Mouse (Mus musculus) stomach, postnatal 0 days (tissue): ENCODE results near the gene Tent5b.

Experiments
- CTCF ChIP-seq: IDR thresholded peaks from 2 replicates; pipeline ENCODE4 v1.5.1; 2016; ENCODE audit warnings: antibody characterized with exemption, low read depth, mild to moderate bottlenecking, moderate library complexity
- EP300 ChIP-seq: optimal IDR thresholded peaks from 2 replicates; pipeline ENCODE3; 2016; ENCODE audit warnings: antibody characterized with exemption

DNA sequence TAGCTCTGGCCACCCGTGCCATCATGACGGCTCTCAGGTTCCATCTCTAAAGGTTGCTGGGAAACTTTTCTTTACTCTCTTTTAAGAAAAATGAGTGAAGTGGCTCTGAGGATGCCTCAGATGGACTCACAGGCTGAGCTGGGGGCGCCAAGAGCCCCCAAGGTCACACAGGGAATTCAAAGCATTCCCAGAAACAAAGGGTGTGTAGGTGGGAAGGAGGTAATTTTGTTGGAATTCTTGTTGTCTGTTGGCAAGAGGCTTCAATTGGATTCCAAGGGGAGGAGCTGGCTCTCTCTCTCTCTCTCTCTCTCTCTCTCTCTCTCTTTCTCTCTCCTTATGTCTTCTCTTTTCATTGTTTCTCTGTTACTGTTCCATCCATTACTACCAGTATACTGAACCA lies 37.7 kb upstream of the Tent5b start:
- no peak for TF ChIP-seq CTCF
- TF ChIP-seq EP300 = no peak
